Mouse (Mus musculus) cerebellum, adult 2 months (tissue): ENCODE data around the gene Jagn1.

ENCODE experiments used
- CTCF ChIP-seq: fragments of 200-500 bp; IDR thresholded peaks from 2 replicates; pipeline ENCODE4 v1.5.1; 2011; ENCODE audit warnings: low read depth, mild to moderate bottlenecking, control low read depth, low read length, moderate library complexity, borderline replicate concordance; ENCODE audit not compliant: insufficient read depth
- POLR2A ChIP-seq: fragments of 200-500 bp; IDR thresholded peaks from 2 replicates; pipeline ENCODE4 v1.6.1; 2011; ENCODE audit warnings: low read length, control low read depth, borderline replicate concordance; ENCODE audit not compliant: insufficient read depth

- TF ChIP-seq CTCF (no peak), POLR2A (no peak)
Measured at GRCm38 (mm10) chr6:113435664-113436205, 6.6 kb upstream of the Jagn1 start, which contains the start of gene Cidec.
